Mouse (Mus musculus) liver, postnatal 0 days (tissue): ENCODE results near the gene Jmjd4. TPM values are rescaled to one million over a fixed set of nuclear protein-coding genes. Genes with fewer than 3 reads are reported as not detected.
A peak's percentile ranks its signal among the peaks of the same experiment; 100 is the strongest.

Experiments used
- ATAC-seq: fragments of 200-750 bp; cut with Nextera tagmentation; 2 replicates; pipeline ENCODE4 v1.8.0; 2017; ENCODE audit warnings: mild to moderate bottlenecking, moderate library complexity
- DNase-seq: peaks from one replicate; pipeline ENCODE4 v3.0.0-alpha.2; 2016
- H3K27ac ChIP-seq: fragments of 300-500 bp; sonication (generic); 2 replicates; pipeline ENCODE4 v1.5.1; 2014; ENCODE audit warnings: antibody characterized with exemption, moderate library complexity, mild to moderate bottlenecking, low read depth
- H3K27me3 ChIP-seq: fragments of 300-500 bp; sonication (generic); 2 replicates; pipeline ENCODE4 v1.6.1; 2014; ENCODE audit warnings: low read length, control low read depth, mixed read lengths; ENCODE audit not compliant: insufficient read depth
- H3K36me3 ChIP-seq: fragments of 300-500 bp; sonication (generic); replicated peaks from 2 replicates; pipeline ENCODE4 v1.6.1; 2014; ENCODE audit warnings: mild to moderate bottlenecking, control low read depth, low read length, moderate library complexity, mixed read lengths; ENCODE audit not compliant: insufficient read depth
- H3K4me1 ChIP-seq: fragments of 300-500 bp; sonication (generic); 2 replicates; pipeline ENCODE4 v1.6.1; 2014; ENCODE audit warnings: antibody characterized with exemption, mild to moderate bottlenecking, control low read depth; ENCODE audit not compliant: insufficient read depth
- H3K4me2 ChIP-seq: fragments of 300-500 bp; sonication (generic); 2 replicates; pipeline ENCODE4 v1.6.1; 2014; ENCODE audit warnings: low read depth, mild to moderate bottlenecking, low read length, moderate library complexity, mixed read lengths
- H3K4me3 ChIP-seq: fragments of 300-500 bp; sonication (generic); 2 replicates; pipeline ENCODE4 v1.5.1; 2014; ENCODE audit warnings: low read depth, low read length
- H3K9ac ChIP-seq: fragments of 300-500 bp; sonication (generic); replicated peaks from 2 replicates; pipeline ENCODE4 v1.6.1; 2014; ENCODE audit warnings: mild to moderate bottlenecking, moderate library complexity
- H3K9me3 ChIP-seq: fragments of 300-500 bp; sonication (generic); 2 replicates; pipeline ENCODE4 v1.6.1; 2016; ENCODE audit warnings: mild to moderate bottlenecking, control low read depth, low read length, mixed read lengths
- CTCF ChIP-seq: sonication (generic); IDR thresholded peaks from 2 replicates; pipeline ENCODE4 v1.5.1; 2016; ENCODE audit warnings: antibody characterized with exemption, low read depth
- EP300 ChIP-seq: IDR thresholded peaks from 2 replicates; pipeline ENCODE4 v1.6.1; 2016; ENCODE audit warnings: antibody characterized with exemption, low read depth, mild to moderate bottlenecking
- WGBS: fragments of 180-500 bp; shearing (Covaris S2); extraction: QIAGEN DNeasy Blood & Tissue Kit; methylation state at CpG from one replicate; pipeline ENCODE4 v1.1.7; 2014; ENCODE audit not compliant: insufficient replicate concordance; 5-methylcytosine and 5-hydroxymethylcytosine counted together
- polyA plus RNA-seq: library from polyadenylated mRNA; unstranded; fragments of >200 nt; fragmentation: Nextera tagmentation; extraction: Ambion mirVana; gene quantifications from 2 replicates; pipeline ENCODE4 v1.2.1, GENCODE M21; 2015

Gene Jmjd4
- polyA plus RNA-seq, 1 experiment from 2014 or later, result 3.6 TPM

DNA sequence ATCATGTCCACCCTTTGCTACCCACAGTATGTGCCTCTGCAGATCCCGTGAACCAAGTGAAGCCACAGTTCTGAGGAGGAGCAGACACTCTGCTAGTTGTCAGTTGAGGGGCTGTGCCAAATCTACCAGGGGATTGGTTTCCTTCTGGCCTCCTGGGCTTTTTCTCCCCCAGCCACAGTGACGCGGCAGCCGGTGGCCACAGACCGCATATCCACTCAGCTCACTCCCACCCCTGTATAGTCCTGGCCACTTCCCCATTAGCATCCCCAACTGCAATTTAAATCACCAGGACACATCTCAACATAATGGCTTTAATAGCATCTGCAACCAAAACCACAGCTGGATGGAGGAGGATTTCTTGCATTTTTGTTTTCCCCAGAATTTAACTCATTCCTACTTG, 31.1 kb upstream of the Jmjd4 start:
- H3K4me2 ChIP-seq, result no peak overlapping the region
- H3K27ac ChIP-seq, result no peak overlapping the region
- ATAC-seq (peak; percentile 2; the same call in 1 of the 2 replicates), DNase-seq (peak; percentile 40)
- no peaks in the 10 kb centered on the region for H3K36me3 ChIP-seq
- no peak overlapping the region for H3K9ac ChIP-seq
- TF ChIP-seq CTCF (no peak), EP300 (no peak)
- WGBS, result 35% methylated on average over 5 of the region's 5 CpGs
- H3K4me3 ChIP-seq, result no peak overlapping the region
- H3K9me3 ChIP-seq, result no peaks in the 10 kb centered on the region
- no peaks in the 10 kb centered on the region for H3K27me3 ChIP-seq
- H3K4me1 ChIP-seq, result peaks cover 16% of the 10 kb centered on the region

DNA sequence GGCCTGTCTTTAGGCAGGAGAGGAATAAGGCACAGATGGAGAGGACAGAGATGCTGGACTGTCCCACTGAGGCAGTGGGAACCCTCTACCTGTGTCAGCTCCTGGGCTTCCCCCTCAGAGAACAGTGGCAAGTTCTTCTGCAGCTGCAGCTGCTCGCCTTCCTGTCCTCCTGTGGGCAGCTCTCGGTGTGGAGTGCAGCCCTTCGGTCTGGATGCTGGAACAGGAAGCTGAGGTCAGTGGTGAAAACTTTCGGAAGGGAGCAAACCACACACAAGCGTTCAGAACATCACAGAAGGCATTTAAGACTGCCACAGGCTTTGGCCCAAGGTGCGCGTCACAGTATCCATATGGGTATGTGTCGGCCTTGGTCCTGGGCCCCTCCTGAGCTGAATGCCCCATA, 28.4 kb upstream of the Jmjd4 start:
- 0 out of 2 replicates have a peak, but pooled peaks cover 2% of the 10 kb centered on the region for H3K36me3 ChIP-seq
- no peaks in the 10 kb centered on the region for H3K27me3 ChIP-seq
- ATAC-seq (no peak), DNase-seq (peak; percentile 30)
- H3K4me1 ChIP-seq, result peaks cover 20% of the 10 kb centered on the region
- no peaks in the 10 kb centered on the region for H3K9me3 ChIP-seq
- H3K4me3 ChIP-seq, result no peak overlapping the region
- WGBS, result 38% methylated on average over 8 of the region's 8 CpGs
- H3K27ac ChIP-seq, result peak overlapping the region; percentile 11; the same call in 1 of the 2 replicates
- no peak overlapping the region for H3K4me2 ChIP-seq
- TF ChIP-seq CTCF (no peak), EP300 (no peak)
- H3K9ac ChIP-seq, result no peak overlapping the region

DNA sequence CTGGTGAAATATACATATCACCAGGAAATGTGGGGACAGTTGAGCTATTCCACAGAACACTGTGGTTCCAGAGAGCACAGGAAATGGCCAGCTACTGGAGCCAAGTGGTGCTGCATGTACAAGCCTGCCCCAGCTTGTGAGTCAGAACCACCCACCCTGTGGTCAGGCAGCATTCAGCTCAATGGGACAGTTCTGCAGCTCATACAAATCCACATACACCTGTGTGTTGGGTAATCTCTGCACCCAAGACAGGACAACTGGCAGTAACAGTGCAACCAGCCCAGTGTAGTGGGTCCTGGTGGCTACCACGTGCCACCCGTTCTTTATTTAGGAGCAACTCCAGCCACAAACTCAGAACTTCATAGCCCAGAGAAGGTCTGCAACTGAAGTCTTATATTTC, 27.9 kb upstream of the Jmjd4 start:
- H3K36me3 ChIP-seq, result 0 out of 2 replicates have a peak, but pooled peaks cover 2% of the 10 kb centered on the region
- no peak overlapping the region for H3K4me2 ChIP-seq
- H3K4me1 ChIP-seq, result peaks cover 20% of the 10 kb centered on the region
- no peak overlapping the region for H3K27ac ChIP-seq
- no peak for DNase-seq
- no peak overlapping the region for H3K9ac ChIP-seq
- 44% methylated on average over 2 of the region's 2 CpGs for WGBS
- H3K9me3 ChIP-seq, result no peaks in the 10 kb centered on the region
- no peak for ATAC-seq
- TF ChIP-seq CTCF (no peak), EP300 (no peak)
- H3K27me3 ChIP-seq, result no peaks in the 10 kb centered on the region
- H3K4me3 ChIP-seq, result no peak overlapping the region

DNA sequence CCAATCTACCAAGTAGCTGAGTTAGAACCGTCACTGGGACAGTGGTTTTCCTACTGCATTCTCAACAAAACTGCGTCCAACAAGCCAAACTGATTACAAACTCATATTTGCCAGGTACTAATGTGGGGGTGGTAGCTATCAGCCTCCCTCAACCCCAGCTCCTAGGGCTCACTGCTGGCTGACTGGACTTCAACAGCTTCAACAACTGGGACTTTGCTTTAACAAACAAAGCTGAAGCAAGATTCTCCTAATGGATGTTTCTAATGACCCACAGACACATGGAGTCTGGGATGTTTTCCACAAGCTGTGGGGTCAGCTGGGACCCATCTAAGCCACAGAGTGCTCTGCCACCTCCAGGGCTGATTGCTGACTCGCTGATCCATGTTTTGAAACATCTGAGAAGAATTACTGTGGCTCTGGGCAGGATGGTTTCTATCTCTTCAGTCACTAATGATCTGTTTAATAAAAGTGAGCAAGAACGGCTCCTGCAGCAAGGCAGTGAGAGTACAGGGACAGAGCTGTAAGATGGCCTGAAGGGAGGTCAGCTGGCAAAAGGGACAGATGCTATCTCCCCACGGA, 26.7 kb upstream of the Jmjd4 start:
- Histone ChIP-seq H3K27ac (peak overlapping the region; percentile 45), H3K9ac (no peak overlapping the region), H3K27me3 (no peaks in the 10 kb centered on the region), H3K9me3 (no peaks in the 10 kb centered on the region), H3K4me3 (no peak overlapping the region), H3K36me3 (0 out of 2 replicates have a peak, but pooled peaks cover 2% of the 10 kb centered on the region), H3K4me1 (peaks cover 20% of the 10 kb centered on the region), H3K4me2 (no peak overlapping the region)
- ATAC-seq (peak; percentile 82), DNase-seq (peak; percentile 21)
- 58% methylated on average over 5 of the region's 5 CpGs for WGBS
- no peak for TF ChIP-seq CTCF
- no peak for TF ChIP-seq EP300

DNA sequence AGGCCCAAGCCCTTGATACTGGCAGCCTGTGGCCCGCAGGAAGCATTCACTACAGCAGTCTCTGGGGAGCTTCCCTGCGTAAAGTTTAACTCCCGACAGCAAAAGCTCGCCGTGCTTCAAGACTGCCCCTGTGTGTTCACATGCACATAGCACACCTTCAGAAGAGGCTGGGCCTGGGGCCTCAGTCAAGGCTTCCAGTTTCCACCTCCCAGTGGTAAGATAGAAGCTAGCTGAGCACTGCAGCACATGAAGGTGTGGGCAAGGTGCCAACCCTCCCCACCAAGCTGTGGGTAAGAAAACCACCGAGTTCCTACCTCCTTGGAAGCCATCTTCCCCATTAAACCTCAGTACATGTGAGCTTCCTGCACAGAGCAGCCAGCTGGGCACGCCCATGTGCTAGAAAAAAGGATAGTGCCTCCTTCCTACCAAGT, 24.2 kb upstream of the Jmjd4 start:
- H3K4me3 ChIP-seq, result no peak overlapping the region
- no peak overlapping the region for H3K27ac ChIP-seq
- peaks cover 18% of the 10 kb centered on the region; the same call in 1 of the 2 replicates for H3K4me1 ChIP-seq
- no peak for ATAC-seq
- H3K36me3 ChIP-seq, result 0 out of 2 replicates have a peak, but pooled peaks cover 2% of the 10 kb centered on the region
- whole genome bisulfite sequencing, result 39% methylated on average over 7 of the region's 7 CpGs
- no peak overlapping the region for H3K9ac ChIP-seq
- H3K9me3 ChIP-seq, result no peaks in the 10 kb centered on the region
- no peak for TF ChIP-seq EP300
- peak; percentile 49; the same call in 1 of the 2 replicates for TF ChIP-seq CTCF
- no peaks in the 10 kb centered on the region for H3K27me3 ChIP-seq
- no peak overlapping the region for H3K4me2 ChIP-seq
- DNase-seq, result peak; percentile 26

DNA sequence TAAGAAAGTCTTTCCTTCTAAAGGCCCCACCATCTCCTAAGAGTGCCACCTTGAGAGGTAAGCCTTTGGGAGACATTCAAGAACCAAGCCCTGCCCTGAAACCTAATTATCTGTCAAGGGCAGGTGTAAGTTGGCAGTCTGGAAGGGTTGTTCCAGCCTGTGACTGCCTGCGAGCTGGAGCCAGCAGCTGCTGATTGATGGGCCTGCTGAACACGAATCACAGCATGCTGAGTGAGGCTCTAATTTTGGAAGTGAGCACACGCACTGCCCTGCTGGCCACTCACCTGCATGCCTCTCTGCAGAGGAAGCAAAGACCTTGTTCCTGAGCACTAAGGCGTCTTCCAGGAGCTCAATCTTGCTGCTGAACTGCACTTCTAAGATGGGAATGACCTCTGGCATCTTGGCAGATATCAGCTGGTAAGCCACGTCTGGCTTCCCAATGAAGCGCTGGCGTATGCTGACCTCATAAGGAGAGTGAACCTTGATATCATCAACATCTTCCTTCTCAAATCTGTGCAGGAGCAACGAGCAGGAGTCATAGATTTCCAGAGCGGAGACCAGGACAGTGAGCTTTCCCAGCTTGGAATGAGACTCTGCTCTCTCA, 21.7 kb upstream of the Jmjd4 start:
- no peak for ATAC-seq
- Histone ChIP-seq H3K4me3 (no peak overlapping the region), H3K4me1 (peaks cover 15% of the 10 kb centered on the region), H3K9me3 (no peaks in the 10 kb centered on the region), H3K36me3 (0 out of 2 replicates have a peak, but pooled peaks cover 2% of the 10 kb centered on the region), H3K27ac (no peak overlapping the region), H3K4me2 (no peak overlapping the region), H3K9ac (no peak overlapping the region), H3K27me3 (no peaks in the 10 kb centered on the region)
- WGBS, result 82% methylated on average over 9 of the region's 9 CpGs
- no peak for DNase-seq
- TF ChIP-seq EP300 (no peak), CTCF (no peak)
